Mouse (Mus musculus) forebrain, embryonic 15.5 days (tissue): Measurements from ENCODE around the gene Ifi202b. TPM values are rescaled to one million over a fixed set of nuclear protein-coding genes. Genes with fewer than 3 reads are reported as not detected.
A peak's percentile ranks its signal among the peaks of the same experiment; 100 is the strongest.
"Not testable (repeated sequence)": the region's sequence is repeated elsewhere in the genome, so short reads cannot be mapped to it uniquely, and the experiment has no call there.

ENCODE experiments used
- ATAC-seq: fragments of 200-750 bp; cut with Nextera tagmentation; replicated peaks from 2 replicates; pipeline ENCODE4 v1.8.0; 2017; ENCODE audit warnings: mild to moderate bottlenecking, moderate TSS enrichment, moderate library complexity
- H3K27ac ChIP-seq: fragments of 300-500 bp; sonication (generic); replicated peaks from 2 replicates; pipeline ENCODE4 v1.5.1; 2015; ENCODE audit warnings: mild to moderate bottlenecking, inconsistent platforms
- H3K27me3 ChIP-seq: fragments of 300-500 bp; sonication (generic); 2 replicates; pipeline ENCODE4 v1.6.1; 2015; ENCODE audit warnings: inconsistent platforms
- H3K36me3 ChIP-seq: fragments of 300-500 bp; sonication (generic); 2 replicates; pipeline ENCODE4 v1.6.1; 2015; ENCODE audit warnings: mild to moderate bottlenecking, inconsistent platforms
- H3K4me1 ChIP-seq: fragments of 300-500 bp; sonication (generic); 2 replicates; pipeline ENCODE4 v1.6.1; 2015; ENCODE audit warnings: inconsistent platforms
- H3K4me2 ChIP-seq: fragments of 300-500 bp; sonication (generic); replicated peaks from 2 replicates; pipeline ENCODE4 v1.6.1; 2015; ENCODE audit warnings: mild to moderate bottlenecking, inconsistent platforms
- H3K4me3 ChIP-seq: fragments of 300-500 bp; sonication (generic); 2 replicates; pipeline ENCODE4 v1.5.1; 2015; ENCODE audit warnings: mild to moderate bottlenecking, inconsistent platforms
- H3K9ac ChIP-seq: fragments of 300-500 bp; sonication (generic); replicated peaks from 2 replicates; pipeline ENCODE4 v1.6.1; 2015; ENCODE audit warnings: mild to moderate bottlenecking, inconsistent platforms
- H3K9me3 ChIP-seq: fragments of 300-500 bp; sonication (generic); 2 replicates; pipeline ENCODE4 v1.6.1; 2016; ENCODE audit warnings: inconsistent platforms
- WGBS: fragments of 180-500 bp; shearing (Covaris S2); methylation state at CpG from one replicate; pipeline ENCODE4 v1.1.7; 2015; ENCODE audit warnings: mixed read lengths; 5-methylcytosine and 5-hydroxymethylcytosine counted together
- polyA plus RNA-seq: library from polyadenylated mRNA; unstranded; fragments of >200 nt; fragmentation: Nextera tagmentation; extraction: Ambion mirVana; gene quantifications from 2 replicates; pipeline ENCODE4 v1.2.1, GENCODE M21; 2015

Gene Ifi202b
- polyA plus RNA-seq, 1 experiment from 2014 or later = not detected

GRCm38 (mm10) chr1:173953563-173953962 lies 29.0 kb downstream of the Ifi202b start:
- H3K9ac ChIP-seq = no peak overlapping the region
- WGBS = 86% methylated on average over 1 of the region's 1 CpGs
- no peaks in the 10 kb centered on the region for H3K4me1 ChIP-seq
- H3K4me2 ChIP-seq = no peak overlapping the region
- no peak overlapping the region for H3K4me3 ChIP-seq
- H3K9me3 ChIP-seq = no peaks in the 10 kb centered on the region
- no peak overlapping the region for H3K27ac ChIP-seq
- H3K36me3 ChIP-seq = no peaks in the 10 kb centered on the region
- ATAC-seq = no peak
- no peaks in the 10 kb centered on the region for H3K27me3 ChIP-seq

GRCm38 (mm10) chr1:173949044-173949443 lies 33.5 kb downstream of the Ifi202b start:
- not testable (repeated sequence) for ATAC-seq, H3K27me3 ChIP-seq, H3K4me3 ChIP-seq, H3K4me2 ChIP-seq, H3K4me1 ChIP-seq, H3K9ac ChIP-seq, H3K27ac ChIP-seq, H3K9me3 ChIP-seq, H3K36me3 ChIP-seq
- 94% methylated on average over 2 of the region's 2 CpGs for WGBS

- H3K9ac ChIP-seq, H3K27ac ChIP-seq, H3K4me3 ChIP-seq, H3K4me2 ChIP-seq, H3K4me1 ChIP-seq, H3K36me3 ChIP-seq, H3K9me3 ChIP-seq, H3K27me3 ChIP-seq: not testable (repeated sequence)
- ATAC-seq = 0 out of 2 replicates have a peak, but pooled peaks have one; percentile 48
Observed at GRCm38 (mm10) chr1:173942780-173943066, 39.8 kb downstream of the Ifi202b start.

DNA sequence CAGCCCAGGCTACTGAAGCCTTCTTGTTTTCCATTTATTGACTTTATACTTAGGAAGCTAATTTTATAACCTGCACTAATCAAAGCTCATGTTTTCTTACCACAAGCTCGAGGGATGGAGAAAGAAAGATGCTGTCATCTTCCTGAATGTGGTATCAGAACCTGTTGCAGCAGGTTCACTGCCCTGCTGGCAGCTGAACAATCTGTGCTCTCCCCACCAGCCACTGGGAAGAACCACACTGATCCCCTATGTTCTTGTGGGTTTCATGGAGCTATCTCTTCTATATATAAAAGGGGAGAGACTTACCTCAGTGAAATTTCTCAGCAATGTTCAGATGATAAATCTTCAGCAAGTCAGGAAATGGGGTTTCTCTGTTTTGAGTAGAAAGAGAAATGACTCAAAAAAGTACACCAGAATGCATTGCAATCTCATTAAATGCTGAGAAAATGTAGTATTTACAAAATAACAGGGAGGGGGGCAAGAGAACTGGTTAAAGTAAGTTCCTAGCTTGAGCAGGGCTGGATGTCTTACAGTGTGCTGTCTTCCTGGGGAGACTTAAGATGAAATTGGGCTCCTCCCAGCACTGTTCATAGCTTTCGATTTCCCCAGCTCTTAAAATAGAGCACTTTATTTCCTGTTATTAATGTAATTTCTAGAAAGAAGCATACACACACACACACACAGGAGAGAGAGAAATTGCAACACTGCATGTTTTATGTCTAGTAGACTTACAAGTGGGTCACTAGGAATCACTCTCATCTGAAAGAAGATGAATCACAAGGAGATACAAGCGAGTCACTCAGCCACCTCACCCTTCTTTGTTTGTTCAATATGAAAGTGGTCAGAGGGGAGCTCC lies 40.4 kb downstream of the Ifi202b start, which contains the start of the genes Mndal and Ifi203:
TSS of gene Mndal (minus strand) at position 568 of the 856 bp plus-strand sequence.
TSS of gene Ifi203 (minus strand) at position 749 of the 856 bp plus-strand sequence.
- not testable (repeated sequence) for H3K4me1 ChIP-seq, H3K4me3 ChIP-seq, H3K9me3 ChIP-seq, H3K9ac ChIP-seq, ATAC-seq, H3K36me3 ChIP-seq, H3K27ac ChIP-seq, H3K4me2 ChIP-seq, H3K27me3 ChIP-seq
- WGBS = 71% methylated on average over 3 of the region's 3 CpGs

- H3K36me3 ChIP-seq, H3K9me3 ChIP-seq, H3K9ac ChIP-seq, H3K4me2 ChIP-seq, H3K4me1 ChIP-seq, H3K27me3 ChIP-seq, ATAC-seq, H3K4me3 ChIP-seq, H3K27ac ChIP-seq: not testable (repeated sequence)
- 95% methylated on average over 2 of the region's 2 CpGs for WGBS
Observed at GRCm38 (mm10) chr1:173941522-173941921, 41.0 kb downstream of the Ifi202b start.

- H3K9ac ChIP-seq, ATAC-seq, H3K9me3 ChIP-seq, H3K27ac ChIP-seq, H3K4me3 ChIP-seq, H3K4me2 ChIP-seq, H3K27me3 ChIP-seq, H3K4me1 ChIP-seq, H3K36me3 ChIP-seq: not testable (repeated sequence)
- 62% methylated on average over 3 of the region's 3 CpGs for WGBS
Observed at GRCm38 (mm10) chr1:173919279-173919678, 63.3 kb downstream of the Ifi202b start.

DNA sequence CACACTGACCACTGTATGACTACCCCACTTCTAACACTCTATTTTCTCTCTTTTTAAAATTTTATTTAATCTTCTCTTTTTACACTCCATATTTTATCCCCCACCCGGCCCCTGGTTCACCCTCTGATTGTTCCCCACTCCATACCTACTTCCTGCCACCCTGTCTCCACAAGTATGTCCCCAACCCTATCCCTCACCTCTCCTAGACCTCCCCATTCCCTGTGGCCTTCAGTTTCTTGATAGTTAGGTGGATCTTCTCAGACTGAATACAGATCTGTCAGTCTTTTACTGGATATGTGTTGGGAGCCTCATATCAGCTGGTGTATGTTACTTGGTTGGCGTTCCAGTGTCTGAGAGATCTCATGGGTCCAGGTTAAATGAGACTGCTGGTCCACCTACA lies 68.0 kb downstream of the Ifi202b start:
- Histone ChIP-seq H3K27ac (no peak overlapping the region), H3K27me3 (no peaks in the 10 kb centered on the region), H3K9me3 (no peaks in the 10 kb centered on the region), H3K9ac (no peak overlapping the region), H3K4me1 (no peaks in the 10 kb centered on the region), H3K36me3 (no peaks in the 10 kb centered on the region), H3K4me2 (no peak overlapping the region), H3K4me3 (no peak overlapping the region)
- 90% methylated on average over 2 of the region's 2 CpGs for WGBS
- no peak for ATAC-seq

- not testable (repeated sequence) for H3K4me3 ChIP-seq, ATAC-seq, H3K4me1 ChIP-seq, H3K27ac ChIP-seq, H3K9ac ChIP-seq, H3K27me3 ChIP-seq, H3K36me3 ChIP-seq, H3K9me3 ChIP-seq, H3K4me2 ChIP-seq
Observed at GRCm38 (mm10) chr1:173913256-173913791, 69.2 kb downstream of the Ifi202b start.

Other genes starting within 250 kb of the Ifi202b start
- gene Ifi207, start 241.0 kb downstream of the Ifi202b start, polyA plus RNA-seq = 0.27 and 0.45 TPM in 2 replicates
- gene Ifi204, start 215.8 kb downstream of the Ifi202b start, polyA plus RNA-seq = 0.55 and 0.59 TPM in 2 replicates
- 0.19 TPM in 2 replicates for gene Ifi211, start 69.7 kb downstream of the Ifi202b start, polyA plus RNA-seq
- gene Mndal, start 40.3 kb downstream of the Ifi202b start, polyA plus RNA-seq = 2.4 and 3.5 TPM in 2 replicates
- 2.3 and 2.7 TPM in 2 replicates for gene Ifi203, start 40.1 kb downstream of the Ifi202b start, polyA plus RNA-seq
- gene Ifi205, start 49.1 kb upstream of the Ifi202b start, polyA plus RNA-seq = not detected in 2 replicates
- gene Olfr433, start 58.0 kb upstream of the Ifi202b start, polyA plus RNA-seq = not detected in 2 replicates
- not detected in 2 replicates for gene Olfr432, start 66.5 kb upstream of the Ifi202b start, polyA plus RNA-seq
- gene Olfr430, start 83.9 kb upstream of the Ifi202b start, polyA plus RNA-seq = not detected in 2 replicates
- gene Olfr429, start 101.6 kb upstream of the Ifi202b start, polyA plus RNA-seq = not detected in 2 replicates
- not detected in 2 replicates for gene Olfr427, start 114.1 kb upstream of the Ifi202b start, polyA plus RNA-seq
- gene Olfr231, start 138.4 kb upstream of the Ifi202b start, polyA plus RNA-seq = not detected in 2 replicates
- gene Olfr424, start 148.8 kb upstream of the Ifi202b start, polyA plus RNA-seq = not detected in 2 replicates
- not detected in 2 replicates for gene Olfr420, start 172.9 kb upstream of the Ifi202b start, polyA plus RNA-seq
- gene Spta1, start 190.0 kb upstream of the Ifi202b start, polyA plus RNA-seq = 0.08 and 0.13 TPM in 2 replicates